8 mouse cellular contexts compared by ENCODE assay signal in the genomic region with DNA sequence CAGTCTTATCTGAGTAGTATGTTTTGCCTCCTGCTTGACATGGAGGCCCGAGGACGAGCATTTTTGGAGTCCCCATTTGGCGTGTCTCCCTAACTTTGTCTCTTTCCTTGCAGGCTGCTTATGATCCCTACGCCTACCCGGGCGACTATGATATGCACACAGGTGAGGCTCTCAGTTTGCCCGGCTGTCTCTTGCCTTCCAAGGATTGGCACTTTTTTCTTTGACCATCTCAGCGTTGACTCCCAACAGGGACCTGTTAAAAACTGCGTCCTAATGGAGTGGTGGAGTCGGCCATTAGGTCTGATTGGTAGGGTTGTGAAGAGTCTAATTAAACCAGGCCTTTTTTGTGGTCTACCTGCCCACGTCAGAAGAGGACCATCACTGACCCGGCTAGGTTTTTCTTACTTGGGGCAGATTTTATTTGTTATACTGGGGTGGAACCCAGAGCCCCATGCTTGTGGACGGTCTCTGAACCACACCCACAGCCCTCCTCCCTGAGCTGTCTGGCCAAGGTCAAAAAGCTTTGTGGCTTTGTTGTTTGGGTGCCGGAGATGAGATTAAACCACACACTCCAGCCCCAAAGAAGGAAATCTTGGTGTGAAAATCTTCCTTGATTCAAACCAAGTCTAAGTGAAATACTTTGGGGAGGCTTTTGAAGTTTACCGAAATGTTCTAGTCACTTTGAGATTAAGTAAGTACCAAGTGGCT. TPM values are rescaled to one million over a fixed set of nuclear protein-coding genes. Genes with fewer than 3 reads are reported as not detected.
DNase-seq lines count a peak whose midpoint lies in the region; ATAC-seq and TF ChIP-seq lines count a peak whose summit lies in the region.

No protein-coding gene starts in this region.

- 0 out of 2 replicates have a peak, but pooled peaks cover 3% of the 10 kb centered on the region for H3K4me1 ChIP-seq in lung, postnatal 0 days (ENCODE audit: insufficient read depth, low read depth, low read length)
- no peaks in the 10 kb centered on the region for H3K4me1 ChIP-seq in embryonic fibroblast, embryonic 13.5 days (ENCODE audit: control insufficient read depth, insufficient read depth, low read length)
- peaks cover 22% of the 10 kb centered on the region for H3K4me1 ChIP-seq in limb, embryonic 10.5 days
- H3K4me1 ChIP-seq in olfactory bulb, adult 2 months (ENCODE audit: control insufficient read depth, insufficient read depth, low read length) = peaks cover 14% of the 10 kb centered on the region

- H3K36me3 ChIP-seq in lung, postnatal 0 days (ENCODE audit: insufficient read depth, low read length) = peaks cover 29% of the 10 kb centered on the region
- peaks cover 52% of the 10 kb centered on the region for H3K36me3 ChIP-seq in limb, embryonic 10.5 days

- TF ChIP-seq EP300 in lung, postnatal 0 days (IDR thresholded peaks at IDR 0.05) = no peak

- no peaks in the 10 kb centered on the region for H3K27me3 ChIP-seq in lung, postnatal 0 days (replicated peaks; ENCODE audit: insufficient read depth, low read length)
- H3K27me3 ChIP-seq in limb, embryonic 10.5 days (ENCODE audit: low read depth, poor library complexity, severe bottlenecking) = no peaks in the 10 kb centered on the region

- peak overlapping the region; percentile 88 for H3K4me2 ChIP-seq in lung, postnatal 0 days (replicated peaks; ENCODE audit: low read depth, low read length)

- TF ChIP-seq POLR2A in embryonic fibroblast, embryonic 13.5 days (IDR thresholded peaks at IDR 0.05; ENCODE audit: low read depth, low read length) = no peak
- TF ChIP-seq POLR2A in olfactory bulb, adult 2 months (IDR thresholded peaks at IDR 0.05; ENCODE audit: insufficient read depth, low read depth, low read length) = no peak

- 29% methylated on average over 15 of the region's 15 CpGs for WGBS in lung, postnatal 0 days
- WGBS in limb, embryonic 10.5 days = 41% methylated on average over 15 of the region's 15 CpGs
- 36% methylated on average over 15 of the region's 15 CpGs for WGBS in olfactory bulb, adult 2 months

- no peaks in the 10 kb centered on the region for H3K9me3 ChIP-seq in lung, postnatal 0 days (ENCODE audit: low read length)
- no peaks in the 10 kb centered on the region for H3K9me3 ChIP-seq in limb, embryonic 10.5 days (replicated peaks)

- no peak for ATAC-seq in lung, postnatal 0 days

- no peak for TF ChIP-seq CTCF in lung, postnatal 0 days (IDR thresholded peaks at IDR 0.05)
- no peak for TF ChIP-seq CTCF in embryonic fibroblast, embryonic 13.5 days (IDR thresholded peaks at IDR 0.05; ENCODE audit: borderline replicate concordance, insufficient read depth, low read length)
- TF ChIP-seq CTCF in olfactory bulb, adult 2 months (IDR thresholded peaks at IDR 0.05; ENCODE audit: insufficient read depth, low read depth, low read length) = no peak

- DNase-seq in lung, postnatal 0 days (ENCODE audit: low spot score) = no peak
- DNase-seq in lung, postnatal 36 days = no peak
- no peak for DNase-seq in limb, embryonic 10.5 days (ENCODE audit: low spot score)
- DNase-seq in adrenal gland, postnatal 14 days = no peak
- DNase-seq in gastrocnemius, adult 8-10 months (ENCODE audit: low spot score in 2 of 2) = no peak
- no peak for DNase-seq in left cerebral cortex, postnatal 25 days (ENCODE audit: low spot score in 2 of 2)

- intact Hi-C loops in left cerebral cortex, postnatal 25 days (cut with DNase I) = no loop called here

- H3K9ac ChIP-seq in lung, postnatal 0 days (replicated peaks; ENCODE audit: low read depth) = peak overlapping the region; percentile 89

- peak overlapping the region; percentile 78 for H3K4me3 ChIP-seq in lung, postnatal 0 days (ENCODE audit: low read depth, low read length)
- H3K4me3 ChIP-seq in embryonic fibroblast, embryonic 13.5 days (ENCODE audit: insufficient read depth, low read length) = peak overlapping the region; percentile 78
- H3K4me3 ChIP-seq in limb, embryonic 10.5 days = peak overlapping the region; percentile 85
- peak overlapping the region; percentile 80 for H3K4me3 ChIP-seq in olfactory bulb, adult 2 months (ENCODE audit: insufficient read depth, low read depth, low read length)

- peak overlapping the region; percentile 83; the same call in 1 of the 2 replicates for H3K27ac ChIP-seq in lung, postnatal 0 days (ENCODE audit: low read length)
- no peak overlapping the region for H3K27ac ChIP-seq in embryonic fibroblast, embryonic 13.5 days (ENCODE audit: insufficient read depth, low read length)
- H3K27ac ChIP-seq in limb, embryonic 10.5 days = peak overlapping the region; percentile 80
- no peak overlapping the region for H3K27ac ChIP-seq in olfactory bulb, adult 2 months (ENCODE audit: insufficient read depth, low read depth, low read length)

RNA-seq across cellular contexts. Expression of gene Eif3l, which starts 0.8 kb away (rescaled TPM):
- polyA plus RNA-seq in lung, postnatal 0 days (2015; fragmentation: Nextera tagmentation; extraction: Ambion mirVana) = 99.3 and 101 TPM in 2 replicates
- polyA plus RNA-seq in embryonic fibroblast, embryonic 13.5 days (2011; ENCODE audit: insufficient read length, low read depth, missing spikeins) = 247 and 268 TPM in 2 replicates
- polyA plus RNA-seq in limb, embryonic 10.5 days (2016; fragmentation: Nextera tagmentation; extraction: Ambion mirVana) = 278 and 295 TPM in 2 replicates
- not detected in 2 replicates for polyA plus RNA-seq in olfactory bulb, adult 2 months (2012; ENCODE audit: insufficient read depth, insufficient read length, low replicate concordance, missing spikeins)
- total RNA-seq in adrenal gland, postnatal 14 days (2021) = 171 and 177 TPM in 2 replicates
- total RNA-seq in gastrocnemius, adult 8-10 months (2022) = 10 to 100 TPM; 57.8 to 60.8 (median 60.6) TPM
- 10 to 100 TPM; 66.3 to 69.3 TPM for total RNA-seq in left cerebral cortex, postnatal 25 days (2021)

RNA-seq across cellular contexts. Expression of gene Ankrd54, which starts 13.1 kb away (rescaled TPM):
- polyA plus RNA-seq in lung, postnatal 0 days (2015; fragmentation: Nextera tagmentation; extraction: Ambion mirVana) = 45.4 and 48.4 TPM in 2 replicates
- 10.4 and 13.8 TPM in 2 replicates for polyA plus RNA-seq in embryonic fibroblast, embryonic 13.5 days (2011; ENCODE audit: insufficient read length, low read depth, missing spikeins)
- polyA plus RNA-seq in limb, embryonic 10.5 days (2016; fragmentation: Nextera tagmentation; extraction: Ambion mirVana) = 73.8 and 77.9 TPM in 2 replicates
- not detected in 2 replicates for polyA plus RNA-seq in olfactory bulb, adult 2 months (2012; ENCODE audit: insufficient read depth, insufficient read length, low replicate concordance, missing spikeins)
- 23.3 and 24.1 TPM in 2 replicates for total RNA-seq in adrenal gland, postnatal 14 days (2021)
- total RNA-seq in gastrocnemius, adult 8-10 months (2022) = 1 to 10 TPM; 3.1 to 5.8 (median 3.5) TPM
- 10 to 100 TPM; 19.1 to 21.1 TPM for total RNA-seq in left cerebral cortex, postnatal 25 days (2021)

RNA-seq across cellular contexts. Expression of gene Micall1, which starts 32.9 kb away (rescaled TPM):
- polyA plus RNA-seq in lung, postnatal 0 days (2015; fragmentation: Nextera tagmentation; extraction: Ambion mirVana) = 8.4 and 9.1 TPM in 2 replicates
- 17.0 and 27.4 TPM in 2 replicates for polyA plus RNA-seq in embryonic fibroblast, embryonic 13.5 days (2011; ENCODE audit: insufficient read length, low read depth, missing spikeins)
- polyA plus RNA-seq in limb, embryonic 10.5 days (2016; fragmentation: Nextera tagmentation; extraction: Ambion mirVana) = 6.8 and 9.7 TPM in 2 replicates
- 70.4 TPM in 1 of 2 replicates, not detected in the other for polyA plus RNA-seq in olfactory bulb, adult 2 months (2012; ENCODE audit: insufficient read depth, insufficient read length, low replicate concordance, missing spikeins)
- 34.3 and 41.0 TPM in 2 replicates for total RNA-seq in adrenal gland, postnatal 14 days (2021)
- 10 to 100 TPM in 3 of 4 experiments, 1 to 10 TPM in 1; 9.8 to 12.6 (median 11.2) TPM for total RNA-seq in gastrocnemius, adult 8-10 months (2022)
- 10 to 100 TPM; 23.8 to 24.1 TPM for total RNA-seq in left cerebral cortex, postnatal 25 days (2021)

RNA-seq across cellular contexts. Expression of gene Galr3, which starts 34.1 kb away (rescaled TPM):
- 0.12 and 0.14 TPM in 2 replicates for polyA plus RNA-seq in lung, postnatal 0 days (2015; fragmentation: Nextera tagmentation; extraction: Ambion mirVana)
- polyA plus RNA-seq in embryonic fibroblast, embryonic 13.5 days (2011; ENCODE audit: insufficient read length, low read depth, missing spikeins) = not detected in 2 replicates
- 0.13 TPM in 1 of 2 replicates, not detected in the other for polyA plus RNA-seq in limb, embryonic 10.5 days (2016; fragmentation: Nextera tagmentation; extraction: Ambion mirVana)
- polyA plus RNA-seq in olfactory bulb, adult 2 months (2012; ENCODE audit: insufficient read depth, insufficient read length, low replicate concordance, missing spikeins) = not detected in 2 replicates
- total RNA-seq in adrenal gland, postnatal 14 days (2021) = 0.41 and 0.78 TPM in 2 replicates
- not detected for total RNA-seq in gastrocnemius, adult 8-10 months (2022)
- under 1 TPM; 0.53 to 0.55 TPM for total RNA-seq in left cerebral cortex, postnatal 25 days (2021)

RNA-seq across cellular contexts. Expression of gene H1f0, which starts 47.6 kb away (rescaled TPM):
- 263 and 311 TPM in 2 replicates for polyA plus RNA-seq in lung, postnatal 0 days (2015; fragmentation: Nextera tagmentation; extraction: Ambion mirVana)
- polyA plus RNA-seq in embryonic fibroblast, embryonic 13.5 days (2011; ENCODE audit: insufficient read length, low read depth, missing spikeins) = 107 and 206 TPM in 2 replicates
- polyA plus RNA-seq in limb, embryonic 10.5 days (2016; fragmentation: Nextera tagmentation; extraction: Ambion mirVana) = 330 and 448 TPM in 2 replicates
- not detected in 2 replicates for polyA plus RNA-seq in olfactory bulb, adult 2 months (2012; ENCODE audit: insufficient read depth, insufficient read length, low replicate concordance, missing spikeins)
- total RNA-seq in adrenal gland, postnatal 14 days (2021) = 162 and 178 TPM in 2 replicates
- total RNA-seq in gastrocnemius, adult 8-10 months (2022) = 100 to 1,000 TPM in 1 of 4 experiments, 10 to 100 TPM in 3; 84.7 to 103 (median 92.1) TPM
- total RNA-seq in left cerebral cortex, postnatal 25 days (2021) = 10 to 100 TPM; 91.8 to 96.6 TPM

Comparison
In these comparisons a context has a peak if more than half of its experiments do, and no peak if none do; other contexts are left out.
1. H3K27ac ChIP-seq: peak in lung, postnatal 0 days (single experiment) and limb, embryonic 10.5 days (single experiment); none in embryonic fibroblast, embryonic 13.5 days (single experiment) and olfactory bulb, adult 2 months (single experiment).
2. RNA of gene Ankrd54, which starts 13.1 kb away (polyA plus RNA-seq): 73.8 to 77.9 TPM in limb, embryonic 10.5 days, 45.4 to 48.4 TPM in lung, postnatal 0 days and 10.4 to 13.8 TPM in embryonic fibroblast, embryonic 13.5 days; not detected in olfactory bulb, adult 2 months; every median in the first group is over 10 times any median in the second.
3. Peak in every context shown above with its lines, with median percentiles within 50 percentile points of each other: H3K4me3 ChIP-seq.